Comparison of ENCODE assay signal across 11 mouse cellular contexts in genomic region chr9:34156581-34156980, GRCm38 (mm10).
DNase-seq lines count a peak whose midpoint lies in the region; ATAC-seq and TF ChIP-seq lines count a peak whose summit lies in the region.
"Had no signal": no experiment of that assay in that cellular context is flagged by ENCODE, and none has a peak within 500 bp of the region (broad histone marks: within the 10 kb centered on the region; RNA-seq: fewer than 3 reads in every experiment).

No protein-coding gene starts in this region.

- H3K27me3 ChIP-seq in kidney, embryonic 14.5 days (ENCODE audit: control insufficient read depth, insufficient read depth, low read length): no peaks in the 10 kb centered on the region
- no peaks in the 10 kb centered on the region for H3K27me3 ChIP-seq in hindbrain, embryonic 14.5 days (ENCODE audit: control insufficient read depth, insufficient read depth, low read length)

- TF ChIP-seq CTCF in layer of hippocampus, adult 2 months (conservative IDR thresholded peaks at IDR 0.05): no peak

- no peak overlapping the region for H3K9ac ChIP-seq in kidney, embryonic 14.5 days (ENCODE audit: low read depth, low read length)
- no peak overlapping the region for H3K9ac ChIP-seq in hindbrain, embryonic 14.5 days
- H3K9ac ChIP-seq: liver, postnatal 0 days had no signal

- no peak overlapping the region for H3K4me2 ChIP-seq in kidney, embryonic 14.5 days (replicated peaks; ENCODE audit: low read depth, low read length)
- no peak overlapping the region for H3K4me2 ChIP-seq in hindbrain, embryonic 14.5 days (replicated peaks)

- H3K4me3 ChIP-seq in layer of hippocampus, adult 2 months: no peak overlapping the region
- H3K4me3 ChIP-seq in kidney, embryonic 14.5 days (ENCODE audit: low read length): no peak overlapping the region
- no peak overlapping the region for H3K4me3 ChIP-seq in hindbrain, embryonic 14.5 days (replicated peaks; ENCODE audit: low read length)

- H3K4me1 ChIP-seq in kidney, embryonic 14.5 days (ENCODE audit: control insufficient read depth, insufficient read depth, low read length): no peaks in the 10 kb centered on the region
- peaks cover 12% of the 10 kb centered on the region; the same call in 1 of the 2 replicates for H3K4me1 ChIP-seq in hindbrain, embryonic 14.5 days (replicated peaks; ENCODE audit: control insufficient read depth, insufficient read depth, low read length)

- 79% methylated on average over 3 of the region's 3 CpGs for WGBS in kidney, embryonic 14.5 days
- 61% methylated on average over 3 of the region's 3 CpGs for WGBS in hindbrain, embryonic 14.5 days

- peak; percentile 15 to 29 for DNase-seq in layer of hippocampus, adult 2 months (ENCODE audit: low spot score in 2 of 2)
- no peak for DNase-seq in layer of hippocampus, adult 9-10 months (ENCODE audit: low spot score)
- DNase-seq in cerebellum, postnatal 36 days: peak; percentile 52 to 55
- peak; percentile 17 for DNase-seq in left cerebral cortex, adult 11 months (ENCODE audit: low spot score)
- DNase-seq in right cerebral cortex, postnatal 25 days: peak; percentile 61
- DNase-seq in hindbrain, embryonic 14.5 days (ENCODE audit: low spot score): no peak
- no peak for DNase-seq in adrenal gland, adult 8-10 months
- DNase-seq: gastrocnemius, postnatal 36 days; kidney, adult 11 months; liver, postnatal 0 days had no signal

- H3K36me3 ChIP-seq in kidney, embryonic 14.5 days (ENCODE audit: control insufficient read depth, insufficient read depth, low read length): no peaks in the 10 kb centered on the region
- H3K36me3 ChIP-seq in hindbrain, embryonic 14.5 days (replicated peaks; ENCODE audit: control insufficient read depth, insufficient read depth): no peaks in the 10 kb centered on the region

- H3K9me3 ChIP-seq in kidney, embryonic 14.5 days (ENCODE audit: control insufficient read depth, low read length): no peaks in the 10 kb centered on the region
- no peaks in the 10 kb centered on the region for H3K9me3 ChIP-seq in hindbrain, embryonic 14.5 days (ENCODE audit: control insufficient read depth, low read length)

- ATAC-seq in kidney, embryonic 14.5 days (ENCODE audit: low FRiP score, low TSS enrichment): no peak
- ATAC-seq in hindbrain, embryonic 14.5 days (ENCODE audit: low FRiP score): no peak
- ATAC-seq: liver, postnatal 0 days had no signal

- no peak overlapping the region for H3K27ac ChIP-seq in layer of hippocampus, adult 2 months
- H3K27ac ChIP-seq in kidney, embryonic 14.5 days (ENCODE audit: low read depth, low read length): no peak overlapping the region
- no peak overlapping the region for H3K27ac ChIP-seq in hindbrain, embryonic 14.5 days

Comparison
In these comparisons a context has a peak if more than half of its experiments do, and no peak if none do; other contexts are left out.
1. DNase-seq: peak in layer of hippocampus, adult 2 months (2 of 2), cerebellum, postnatal 36 days (2 of 2), left cerebral cortex, adult 11 months (single experiment) and right cerebral cortex, postnatal 25 days (single experiment); none in layer of hippocampus, adult 9-10 months (single experiment), hindbrain, embryonic 14.5 days (single experiment) and adrenal gland, adult 8-10 months (single experiment).